Mouse (Mus musculus) left cerebral cortex, postnatal 25 days (tissue): ENCODE measurements around the gene Gas2l1. TPM values are rescaled to one million over a fixed set of nuclear protein-coding genes. Genes with fewer than 3 reads are reported as not detected.

Source experiments
- DNase-seq, 2 experiments: peaks; one replicate each; pipeline ENCODE4 v3.0.0; 2022; ENCODE audit warnings: low spot score in 2 of 2, mixed read lengths in 1 of 2
- intact Hi-C: fragments of 180-260 bp; cut with DNase I; formaldehyde crosslinking; loops from one replicate; pipeline ENCODE4 v1.15.1; 2025
- total RNA-seq, 2 experiments: library from RNA; stranded (reverse); gene quantifications; 2 replicates each; pipeline ENCODE4 v1.2.3; 2021

Gene Gas2l1
- total RNA-seq, 2 experiments from 2014 or later: 82.5 to 95.0 TPM

- intact Hi-C loops: no loop called here
- no peak for DNase-seq
Observed at GRCm38 (mm10) chr11:5068126-5068971, 3.2 kb upstream of the Gas2l1 start.

- intact Hi-C loops: no loop called here
- DNase-seq: no peak
Observed at GRCm38 (mm10) chr11:5067063-5067462, 1.9 kb upstream of the Gas2l1 start.

- peak; percentile 53 to 54 for DNase-seq
- intact Hi-C loops: loop anchor here (1.0 kb wide), 2 partner anchors 49 to 77 kb away; no protein-coding TSS in a partner anchor
Observed at GRCm38 (mm10) chr11:5064282-5065055, 658 bp downstream of the Gas2l1 start.

- DNase-seq: no peak
- intact Hi-C loops: no loop called here
Observed at GRCm38 (mm10) chr11:5063561-5064281, 1.4 kb downstream of the Gas2l1 start.

- peak in 1 of 2 experiments; percentile 32 for DNase-seq
- intact Hi-C loops: no loop called here
Observed at GRCm38 (mm10) chr11:5062860-5063505, 2.1 kb downstream of the Gas2l1 start.

- intact Hi-C loops: no loop called here
- DNase-seq: no peak
Observed at GRCm38 (mm10) chr11:5062326-5062725, 2.8 kb downstream of the Gas2l1 start.

- intact Hi-C loops: no loop called here
- peak; percentile 91 to 98 for DNase-seq
Observed at GRCm38 (mm10) chr11:5061413-5062139, 3.6 kb downstream of the Gas2l1 start.

- intact Hi-C loops: no loop called here
- DNase-seq: peak in 1 of 2 experiments; percentile 32
Observed at GRCm38 (mm10) chr11:5060756-5061412, 4.2 kb downstream of the Gas2l1 start.

GRCm38 (mm10) chr11:5059704-5060156 lies 5.4 kb downstream of the Gas2l1 start:
- peak; percentile 71 to 74 for DNase-seq
- intact Hi-C loops: loop anchor here (2.0 kb wide), 1 partner anchor 17 kb away; no protein-coding TSS in a partner anchor

GRCm38 (mm10) chr11:5059230-5059629 lies 5.9 kb downstream of the Gas2l1 start:
- DNase-seq: no peak

GRCm38 (mm10) chr11:5058783-5059182 lies 6.3 kb downstream of the Gas2l1 start:
- intact Hi-C loops: loop anchor here (2.0 kb wide), 1 partner anchor 16 kb away; no protein-coding TSS in a partner anchor
- no peak for DNase-seq

More at GRCm38 (mm10) chr11:5059230-5059629, 5.9 kb downstream of the Gas2l1 start:
- intact Hi-C loops: loop anchor here (2.0 kb wide), 1 partner anchor 16 kb away; no protein-coding TSS in a partner anchor

- intact Hi-C loops: loop anchor here (2.0 kb wide), 1 partner anchor 15 kb away; no protein-coding TSS in a partner anchor
- peak; percentile 59 to 60 for DNase-seq
Observed at GRCm38 (mm10) chr11:5057856-5058641, 7.1 kb downstream of the Gas2l1 start, which contains the start of gene Rasl10a. Rasl10a (plus strand) TSS chr11:5058128.

- intact Hi-C loops: no loop called here
- no peak for DNase-seq
Observed at GRCm38 (mm10) chr11:5057541-5057855, 7.6 kb downstream of the Gas2l1 start.

- intact Hi-C loops: no loop called here
- DNase-seq: peak in 1 of 2 experiments; percentile 31
Observed at GRCm38 (mm10) chr11:5057064-5057463, 8.1 kb downstream of the Gas2l1 start.

- peak in 1 of 2 experiments; percentile 57 for DNase-seq
- intact Hi-C loops: no loop called here
Observed at GRCm38 (mm10) chr11:5055945-5056938, 8.9 kb downstream of the Gas2l1 start.

GRCm38 (mm10) chr11:5054874-5055273 lies 10.3 kb downstream of the Gas2l1 start:
- intact Hi-C loops: no loop called here
- no peak for DNase-seq
